Mouse (Mus musculus): ENCODE measurements at regions not wholly inside any gene's neighbourhood (a gene's known extent, or its start where the extent isn't known, plus 50 kb on each side); places are given as distances from the start of the nearest gene placed in this dataset.
A peak's percentile ranks its signal among the peaks of the same experiment; 100 is the strongest.
"Not testable (repeated sequence)": the region's sequence is repeated elsewhere in the genome, so short reads cannot be mapped to it uniquely, and the experiment has no call there.

GRCm38 (mm10) chr1:189584831-189585230 is 103.1 kb downstream of the Cenpf start:
- no peak for DNase-seq (ENCODE audit: low spot score)

GRCm38 (mm10) chr1:189581427-189581826 is 106.5 kb downstream of the Cenpf start:
- DNase-seq (ENCODE audit: low spot score), result no peak

DNA sequence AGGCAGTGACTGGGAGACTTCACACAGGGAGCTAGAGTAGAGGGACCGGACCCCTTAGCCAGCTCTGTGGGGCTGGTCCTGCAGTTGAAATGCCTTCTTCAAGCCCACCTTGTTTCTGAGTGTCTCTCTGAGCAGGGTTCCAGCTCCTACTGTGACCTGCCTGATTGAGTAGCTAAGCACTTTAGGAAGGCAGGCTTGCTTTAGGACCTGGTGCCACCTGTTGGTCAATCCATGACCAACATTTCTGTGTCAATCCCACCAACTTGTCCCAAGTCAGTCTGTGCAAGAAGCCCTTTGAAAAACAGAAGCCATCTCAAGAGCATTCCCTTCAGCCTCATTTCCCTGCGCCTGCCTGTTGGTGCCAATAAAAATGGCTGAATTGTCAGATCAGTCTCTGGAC is 108.5 kb downstream of the Cenpf start:
- DNase-seq (ENCODE audit: low spot score), result peak; percentile 61

- DNase-seq (ENCODE audit: low spot score), result no peak
Observed at GRCm38 (mm10) chr1:189576311-189577002, 111.4 kb downstream of the Cenpf start.

DNA sequence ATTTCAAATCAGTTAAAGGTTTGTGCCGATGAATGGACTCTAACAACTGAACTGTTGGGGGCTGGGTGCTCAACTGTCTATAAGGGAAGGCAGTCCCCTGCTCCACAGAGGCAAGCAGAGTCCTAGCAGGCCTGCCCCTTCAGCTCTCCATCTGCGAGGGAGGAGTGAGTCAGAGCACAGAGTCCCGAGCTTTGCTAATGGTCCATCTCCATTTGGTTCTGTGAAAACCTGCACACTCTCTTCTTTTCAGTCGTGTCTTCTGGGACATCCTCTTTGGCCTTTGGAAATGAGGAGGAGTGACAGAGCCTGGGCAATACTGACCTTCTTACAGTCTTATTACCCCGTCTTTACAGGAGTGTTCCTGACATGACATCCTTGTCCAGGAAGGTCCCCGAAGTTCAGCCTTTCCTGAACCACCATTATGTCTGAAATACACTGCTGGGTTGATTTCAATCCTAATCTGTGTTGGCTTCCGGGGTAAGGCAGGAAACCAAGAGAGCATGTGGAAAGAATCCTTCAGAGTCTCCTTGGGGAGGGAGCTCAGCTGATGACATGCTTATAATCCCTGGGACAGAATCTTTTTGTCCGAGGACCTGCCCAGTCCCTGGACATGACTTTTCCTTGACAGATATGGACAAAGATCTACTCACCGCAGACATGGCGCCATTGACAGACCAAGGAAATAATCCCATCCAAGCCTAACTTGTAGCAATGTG is 112.2 kb downstream of the Cenpf start:
- DNase-seq (ENCODE audit: low spot score), result no peak

- DNase-seq (ENCODE audit: low spot score), result peak; percentile 30
Observed at GRCm38 (mm10) chr1:189566491-189566890, 121.4 kb downstream of the Cenpf start.

DNA sequence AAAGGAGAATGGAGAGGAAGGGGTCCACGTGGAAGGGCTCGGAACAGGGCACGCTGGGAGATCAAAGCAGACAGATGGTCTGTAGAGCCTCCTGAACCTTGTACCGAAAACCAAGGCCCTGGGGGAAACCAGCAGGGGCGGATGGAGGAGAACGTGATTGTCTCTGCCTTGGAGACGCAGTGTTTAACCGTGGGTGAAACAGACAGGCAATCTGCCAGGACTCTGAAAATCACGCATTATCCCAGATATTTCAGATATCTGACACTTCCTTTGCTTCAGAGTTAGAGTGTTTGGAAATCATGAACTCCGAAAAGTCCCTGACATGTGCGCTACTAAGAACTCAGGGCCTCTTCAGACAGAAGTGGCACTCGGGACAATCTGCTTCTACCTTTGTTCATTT is 126.1 kb downstream of the Cenpf start:
- no peak for DNase-seq (ENCODE audit: low spot score)

GRCm38 (mm10) chr1:189560576-189560975 is 127.3 kb downstream of the Cenpf start:
- DNase-seq (ENCODE audit: low spot score), result no peak

GRCm38 (mm10) chr1:189550851-189551250 is 137.0 kb downstream of the Cenpf start:
- no peak for DNase-seq (ENCODE audit: low spot score)

DNA sequence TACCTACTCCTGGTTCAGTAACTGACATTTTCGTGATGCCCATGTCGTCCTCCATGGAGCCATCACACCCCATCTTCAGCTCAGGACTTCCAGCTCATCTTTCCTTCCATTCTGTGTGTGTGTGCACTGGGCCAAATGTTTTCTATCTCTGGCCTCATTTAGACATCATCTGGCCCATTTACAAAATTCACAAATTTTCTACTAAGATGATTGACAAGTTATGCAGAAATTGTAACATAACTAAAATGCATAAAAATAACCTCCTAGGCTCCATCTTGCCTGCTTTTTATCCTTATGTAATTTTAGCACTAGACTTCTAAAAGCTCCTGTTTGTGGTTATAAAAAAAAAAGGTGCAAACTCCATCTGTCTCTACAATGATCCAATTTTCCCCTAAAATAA is 130.8 kb upstream of the Kcnk2 start:
- DNase-seq (ENCODE audit: low spot score), result no peak

DNA sequence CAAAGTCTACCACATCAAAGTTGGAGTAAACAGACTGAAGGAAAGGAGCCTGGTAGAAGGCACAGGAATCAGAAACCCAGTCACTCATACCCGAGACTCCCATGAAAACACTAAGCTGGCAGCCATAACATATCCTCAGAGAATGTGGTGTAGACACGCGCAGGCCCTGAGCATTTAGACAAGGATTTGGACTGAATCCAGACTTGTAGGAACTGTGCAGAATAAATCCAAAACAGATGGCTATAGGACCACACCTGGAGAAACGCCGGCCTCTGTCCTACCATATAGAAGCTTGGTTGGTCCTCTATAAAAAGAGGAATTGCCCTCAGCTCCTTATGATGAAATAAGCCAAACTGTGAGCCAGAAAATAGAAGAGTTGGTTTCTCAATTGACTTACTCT is 124.3 kb upstream of the Kcnk2 start:
- DNase-seq (ENCODE audit: low spot score), result no peak

GRCm38 (mm10) chr1:189515476-189515875 is 113.4 kb upstream of the Kcnk2 start:
- no peak for DNase-seq (ENCODE audit: low spot score)

DNA sequence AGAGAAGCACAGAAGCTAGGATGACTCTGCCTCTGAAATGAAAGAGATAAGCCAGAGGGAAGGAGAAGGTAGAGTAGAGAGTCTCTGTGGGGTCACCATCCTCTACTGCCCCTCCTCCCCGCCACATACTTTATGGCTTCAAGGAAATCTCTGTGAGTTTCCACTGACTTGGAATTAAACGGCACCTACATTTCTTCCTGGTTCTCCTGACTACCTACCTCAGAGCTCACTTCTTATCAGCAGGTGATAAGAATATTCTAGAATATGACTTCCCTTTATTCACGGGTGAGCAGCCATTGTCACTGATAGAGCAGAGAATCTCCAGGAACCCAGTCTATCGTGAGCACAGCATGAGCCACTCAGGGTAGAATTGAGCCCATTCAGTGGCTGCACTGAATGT is 111.3 kb upstream of the Kcnk2 start:
- no peak for DNase-seq (ENCODE audit: low spot score)

GRCm38 (mm10) chr1:189507301-189507700 is 105.2 kb upstream of the Kcnk2 start:
- not testable (repeated sequence) for DNase-seq (ENCODE audit: low spot score)

DNA sequence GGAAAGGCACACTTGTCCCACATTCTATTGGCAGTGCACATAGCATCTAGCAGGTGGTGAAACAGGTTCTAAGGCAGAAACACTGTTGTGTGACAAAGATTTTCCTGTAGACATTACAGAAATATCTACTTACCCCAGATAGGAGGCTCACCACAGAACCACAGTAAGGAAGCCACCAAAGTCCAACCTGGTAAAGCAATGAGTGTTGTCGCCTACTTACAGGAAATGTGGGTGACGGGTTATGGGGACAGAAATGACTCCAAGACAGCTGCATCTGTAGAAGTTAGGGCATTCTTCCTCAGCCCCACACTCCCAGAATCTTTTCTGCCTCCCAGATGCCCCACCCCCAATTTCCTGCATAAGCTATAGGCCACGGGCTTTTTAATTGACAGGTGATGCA is 97.6 kb upstream of the Kcnk2 start:
- DNase-seq (ENCODE audit: low spot score), result no peak

GRCm38 (mm10) chr1:189499141-189499540 is 97.1 kb upstream of the Kcnk2 start:
- DNase-seq (ENCODE audit: low spot score), result no peak

GRCm38 (mm10) chr1:189497031-189497430 is 95.0 kb upstream of the Kcnk2 start:
- no peak for DNase-seq (ENCODE audit: low spot score)

- DNase-seq (ENCODE audit: low spot score), result no peak
Observed at GRCm38 (mm10) chr1:189495386-189496150, 93.5 kb upstream of the Kcnk2 start.

- DNase-seq (ENCODE audit: low spot score), result no peak
Observed at GRCm38 (mm10) chr1:189494896-189495295, 92.8 kb upstream of the Kcnk2 start.

GRCm38 (mm10) chr1:189485336-189485735 is 83.3 kb upstream of the Kcnk2 start:
- DNase-seq (ENCODE audit: low spot score), result no peak

GRCm38 (mm10) chr1:189483331-189483730 is 81.3 kb upstream of the Kcnk2 start:
- DNase-seq (ENCODE audit: low spot score), result no peak

- no peak for DNase-seq (ENCODE audit: low spot score)
Observed at GRCm38 (mm10) chr1:189478051-189478450, 76.0 kb upstream of the Kcnk2 start.

DNA sequence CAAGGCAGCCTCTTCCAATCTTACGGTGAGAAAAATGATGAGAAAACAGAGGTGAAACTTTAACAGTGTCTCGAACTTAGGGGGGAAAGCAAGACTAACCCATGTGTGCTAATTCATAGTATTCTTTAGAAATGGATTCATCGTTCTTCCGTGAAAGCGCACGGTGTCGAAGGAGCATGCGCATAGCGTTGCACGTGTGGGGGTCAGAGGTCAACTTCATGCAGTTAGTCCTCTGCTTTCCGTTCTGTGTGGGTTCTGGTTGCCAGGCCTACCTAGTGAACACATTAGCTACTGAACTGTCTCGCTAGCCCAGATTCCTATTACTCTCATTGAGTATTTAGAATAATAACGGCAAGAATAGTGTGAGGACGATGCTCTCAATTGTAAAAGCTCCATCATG is 74.7 kb upstream of the Kcnk2 start:
- DNase-seq (ENCODE audit: low spot score), result no peak
